Mouse (Mus musculus): Measurements from ENCODE around the gene Gsdma.

The Gsdma gene

DNA sequence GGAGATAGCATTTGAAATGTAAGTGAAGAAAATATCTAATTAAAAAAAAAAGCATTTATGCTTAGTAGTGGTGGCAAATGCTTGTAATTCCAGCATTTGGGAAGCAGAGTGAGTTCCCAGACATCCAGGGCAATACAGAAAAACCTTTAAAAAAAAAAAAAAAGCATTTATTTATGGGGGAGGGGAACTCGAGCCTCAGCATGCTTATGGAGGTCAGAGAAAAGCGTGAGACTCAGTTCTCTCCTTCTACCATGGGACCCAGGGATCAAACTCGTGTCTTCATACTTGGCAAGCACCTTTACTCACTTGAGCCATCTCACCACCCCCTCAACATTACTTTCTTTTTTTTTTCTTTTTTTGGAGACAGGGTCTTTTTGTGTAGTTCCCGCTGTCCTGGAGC is 17.0 kb downstream of the Gsdma start:
- no peak for DNase-seq

DNA sequence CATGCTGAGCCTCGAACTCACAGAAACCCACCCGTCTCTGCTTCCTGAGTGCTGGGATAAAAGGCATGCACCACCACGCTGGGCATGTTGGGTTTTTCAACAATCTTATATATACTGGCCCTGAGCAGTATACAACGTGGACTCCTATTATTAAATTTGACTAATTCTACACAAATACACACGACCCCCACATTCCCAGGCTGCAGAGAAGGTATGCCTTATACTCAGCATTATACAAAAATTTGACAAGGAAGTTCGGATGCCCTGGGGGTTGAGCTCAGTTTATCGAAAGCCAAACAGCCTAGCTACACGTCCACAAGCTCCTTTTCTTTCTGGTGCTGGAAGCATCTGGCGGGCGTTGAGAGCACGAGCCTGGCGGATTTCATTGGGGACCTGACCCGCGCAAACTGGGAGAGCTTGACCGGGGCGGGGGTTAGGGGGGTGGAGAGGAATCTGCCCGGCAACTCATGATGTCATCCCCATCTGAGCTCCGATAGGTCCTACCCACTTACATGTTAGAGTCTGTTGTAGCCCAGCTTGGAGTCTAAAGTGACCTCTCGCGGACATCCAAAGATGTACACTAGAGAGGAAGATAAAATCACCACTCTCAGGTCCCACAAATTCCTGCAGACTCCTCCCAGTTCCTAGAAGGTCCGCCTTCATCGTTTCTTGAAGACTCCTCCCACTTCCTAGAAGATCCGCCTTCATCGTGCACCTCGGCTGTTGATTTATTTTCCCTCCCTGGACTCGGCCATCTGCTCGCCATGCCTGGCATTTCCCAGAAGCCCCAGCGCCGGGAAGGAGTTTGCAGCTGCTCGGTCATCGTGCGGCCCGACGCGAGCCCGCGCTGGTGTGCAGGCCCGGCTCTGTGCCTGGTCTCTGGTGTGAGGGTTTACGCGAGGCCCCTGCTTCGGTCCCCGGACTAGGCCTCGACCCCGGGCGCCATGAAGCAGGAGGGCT is 17.9 kb downstream of the Gsdma start, which contains the start of gene Psmd3:
Gene Psmd3 (plus strand): TSS at position 769 of the 960 bp plus-strand sequence.
- peak; percentile 90 to 93 for DNase-seq

DNA sequence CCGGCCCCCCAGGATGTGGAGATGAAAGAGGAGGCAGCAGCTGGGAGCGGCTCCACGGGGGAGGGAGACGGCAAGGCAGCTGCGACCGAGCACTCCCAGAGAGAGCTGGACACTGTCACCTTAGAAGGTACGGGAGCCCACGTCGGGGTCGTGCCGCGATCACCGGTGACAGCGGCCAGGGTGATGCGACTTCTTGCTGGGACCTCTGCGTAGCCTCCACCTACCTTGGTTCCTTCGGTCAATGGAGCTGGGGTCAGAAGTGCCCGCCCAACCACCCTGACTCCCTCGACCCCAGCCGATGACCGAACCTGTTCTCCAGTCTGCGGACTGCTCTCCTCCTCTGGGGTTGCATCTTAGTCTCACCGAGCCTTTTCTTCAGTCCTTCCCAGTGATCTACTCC is 18.7 kb downstream of the Gsdma start:
- DNase-seq, result no peak

DNA sequence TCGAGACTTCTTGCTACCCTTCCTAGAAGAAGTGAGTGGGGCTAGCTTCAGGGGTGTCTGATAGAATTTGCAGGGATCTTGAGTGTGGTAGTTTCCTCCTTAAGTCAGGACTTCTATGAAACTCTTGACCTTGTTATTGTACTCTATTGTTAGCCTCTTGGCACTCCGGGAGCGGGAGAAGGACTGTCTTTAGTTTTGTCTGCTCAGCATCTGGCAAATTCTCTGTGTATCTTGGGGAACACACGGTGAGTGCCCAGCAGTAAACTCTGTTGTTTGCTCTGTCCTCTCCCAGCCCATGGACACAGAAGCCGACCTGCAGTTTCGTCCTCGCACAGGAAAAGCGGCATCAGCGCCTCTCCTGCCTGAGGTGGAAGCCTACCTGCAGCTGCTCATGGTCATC is 21.5 kb downstream of the Gsdma start:
- DNase-seq, result no peak

DNA sequence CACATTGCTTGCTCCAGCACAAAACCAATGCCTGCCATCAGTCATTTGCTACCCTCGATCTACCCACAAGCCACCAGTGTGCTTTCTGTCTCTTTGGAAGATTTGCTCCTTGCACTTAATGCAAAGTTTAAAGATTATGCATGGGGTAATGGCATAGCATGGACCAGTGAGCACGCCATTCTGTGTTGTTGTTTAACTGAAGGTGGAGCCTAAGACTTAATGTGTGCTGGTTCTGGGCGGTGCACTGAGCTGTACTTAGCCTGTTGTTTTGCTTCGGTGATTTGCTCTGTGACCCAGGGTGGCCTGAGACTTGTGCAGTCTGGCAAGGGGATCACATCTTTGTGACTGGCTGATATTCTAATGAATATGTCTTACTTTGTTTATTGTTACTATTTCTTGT is 22.8 kb downstream of the Gsdma start:
- DNase-seq, result no peak

DNA sequence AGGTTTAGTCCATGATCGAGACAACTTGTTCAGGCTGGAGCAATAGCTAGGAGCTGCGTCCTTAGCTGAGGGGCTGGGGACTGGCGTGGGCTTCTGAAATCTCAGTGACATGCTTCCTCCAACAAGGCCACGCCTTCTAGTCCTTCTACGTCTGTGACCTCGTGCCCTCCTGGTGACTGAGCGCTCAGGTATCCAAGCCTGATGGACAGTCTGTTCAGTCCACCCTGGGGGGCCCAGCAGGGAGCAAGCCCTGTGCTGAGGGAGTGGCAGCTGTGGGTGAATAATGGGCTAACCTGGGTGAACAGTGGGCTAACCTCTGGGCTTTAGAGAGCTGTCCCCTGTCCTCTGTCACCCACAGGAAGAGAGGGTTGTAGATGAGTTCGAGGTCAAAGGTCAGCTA is 23.9 kb downstream of the Gsdma start:
- DNase-seq, result no peak

DNA sequence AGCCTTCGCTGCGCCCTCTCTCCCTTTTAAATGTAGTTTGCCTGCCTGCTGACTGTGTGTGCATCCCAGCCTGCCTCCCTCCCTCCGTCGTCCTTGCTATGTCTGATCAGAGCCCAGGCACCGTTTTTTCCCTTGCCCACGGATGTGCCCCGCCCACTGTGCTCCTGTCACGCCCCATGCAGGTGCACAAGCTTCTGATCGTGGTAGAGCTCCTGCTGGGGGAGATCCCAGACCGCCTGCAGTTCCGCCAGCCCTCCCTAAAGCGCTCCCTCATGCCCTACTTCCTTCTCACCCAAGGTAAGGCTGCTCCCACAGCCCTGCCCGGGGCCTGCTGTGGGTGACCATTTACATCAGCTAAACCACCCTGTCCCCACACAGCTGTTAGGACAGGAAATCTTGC is 29.1 kb downstream of the Gsdma start:
- peak; percentile 81 for DNase-seq

DNA sequence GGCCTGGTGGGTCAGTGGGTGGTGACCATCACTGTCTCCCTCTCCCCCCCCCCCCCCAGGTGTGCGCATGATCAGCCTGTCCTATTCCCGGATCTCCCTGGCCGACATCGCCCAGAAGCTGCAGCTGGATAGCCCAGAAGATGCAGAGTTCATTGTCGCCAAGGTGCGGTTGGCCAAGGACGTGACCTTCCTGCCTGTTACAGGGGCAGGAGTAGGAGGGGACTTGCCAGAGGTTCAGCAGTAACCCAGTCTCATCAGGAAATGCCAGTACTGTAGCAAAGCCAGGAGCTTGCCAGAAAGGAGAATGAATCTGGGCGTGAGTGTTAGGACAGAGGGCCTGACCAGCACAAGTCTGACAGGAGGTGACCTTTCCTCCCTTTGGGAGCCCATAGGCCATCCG is 29.6 kb downstream of the Gsdma start:
- no peak for DNase-seq

DNA sequence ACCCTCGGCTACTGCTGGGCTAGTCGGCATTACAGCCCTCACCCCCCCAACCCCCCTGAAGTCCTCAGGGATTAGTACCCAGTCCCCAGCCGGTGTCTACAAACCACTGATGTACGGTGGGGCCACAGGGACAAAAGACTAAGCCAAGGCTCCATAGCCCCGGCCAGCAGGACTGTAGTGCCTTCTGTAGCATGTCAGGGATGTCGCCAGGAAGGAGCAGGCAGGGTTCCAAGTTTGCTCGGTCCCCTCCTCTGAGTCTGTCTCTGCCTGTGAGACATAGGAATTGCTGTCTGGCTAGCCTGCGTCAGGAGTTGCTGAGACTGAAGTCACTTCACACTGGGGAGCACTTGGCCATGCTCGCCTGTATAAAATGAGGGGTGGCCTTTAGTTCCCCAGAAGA is 30.1 kb downstream of the Gsdma start:
- no peak for DNase-seq

DNA sequence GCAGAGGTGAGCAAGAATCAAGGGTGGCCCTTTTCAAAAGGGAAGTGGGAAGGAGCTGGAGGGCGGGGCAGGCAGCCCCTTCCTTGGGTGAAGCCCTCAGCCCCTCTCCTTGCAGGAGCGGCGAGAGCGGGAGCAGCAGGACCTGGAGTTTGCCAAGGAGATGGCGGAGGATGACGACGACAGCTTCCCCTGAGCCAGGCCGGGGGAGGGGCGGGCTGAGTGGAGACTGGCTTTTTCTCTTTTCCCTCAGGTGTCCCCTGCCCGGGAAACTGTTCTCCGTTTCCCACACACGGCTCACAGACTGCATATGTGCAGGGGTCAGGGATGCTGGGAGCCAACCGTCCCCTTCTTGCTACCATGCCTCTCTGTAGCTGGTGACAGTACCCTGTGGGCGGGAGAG is 31.3 kb downstream of the Gsdma start:
- no peak for DNase-seq

DNA sequence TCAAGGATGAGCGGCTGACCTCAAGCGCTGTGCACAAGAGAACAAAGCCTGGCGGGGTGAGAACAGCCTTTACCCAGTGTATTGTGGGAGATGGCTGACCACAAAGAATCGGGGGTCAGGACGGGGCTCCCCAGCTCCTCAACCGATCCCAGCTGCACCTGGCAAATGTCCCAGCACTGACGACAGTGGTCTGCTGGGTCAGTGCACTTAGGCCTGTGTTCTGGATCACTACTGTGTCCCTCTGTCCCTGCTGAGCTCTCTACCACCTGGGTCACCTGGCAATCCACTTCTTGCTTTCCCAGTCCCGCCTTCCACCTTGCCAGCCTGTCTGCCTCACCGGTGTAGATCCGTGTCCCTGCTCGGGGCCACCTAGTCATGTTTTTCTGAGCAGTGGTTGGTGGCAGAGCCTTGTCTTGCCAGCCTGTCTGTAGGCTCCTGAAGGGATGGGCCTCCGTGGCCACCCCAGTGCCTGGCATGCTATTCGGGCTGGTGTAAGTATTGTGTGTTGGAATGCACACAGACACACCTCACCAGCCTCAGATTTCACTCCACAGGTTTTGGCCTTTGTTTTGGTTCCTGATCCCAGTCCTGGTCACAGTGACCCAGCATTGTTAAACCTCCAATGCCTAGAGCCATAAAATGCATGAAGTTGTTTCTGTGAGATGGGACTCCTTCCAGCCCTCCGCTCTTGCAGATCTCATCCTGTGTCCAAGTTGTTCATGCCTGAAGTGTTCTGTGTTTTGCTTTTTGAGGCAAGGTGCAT is 32.5 kb downstream of the Gsdma start:
- no peak for DNase-seq

DNA sequence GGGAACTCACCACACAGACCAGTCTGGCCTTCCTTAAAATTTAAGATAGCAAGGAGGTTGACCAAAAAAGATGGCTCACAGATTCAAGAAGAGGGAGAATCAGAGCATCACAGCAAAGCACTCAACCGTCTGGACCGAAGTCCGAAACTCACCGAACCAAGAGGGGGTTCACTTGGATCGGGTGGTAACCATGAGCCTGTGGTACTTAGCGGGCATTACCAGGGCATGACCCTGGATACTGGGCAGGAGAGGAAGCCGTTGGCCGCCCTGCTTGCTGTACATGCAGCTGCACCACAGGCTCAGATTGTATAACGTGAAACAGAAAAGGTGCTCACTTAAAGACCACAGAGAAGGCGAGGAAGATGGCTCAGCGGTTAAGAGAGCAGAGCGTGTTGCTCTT is 33.1 kb downstream of the Gsdma start:
- no peak for DNase-seq

DNA sequence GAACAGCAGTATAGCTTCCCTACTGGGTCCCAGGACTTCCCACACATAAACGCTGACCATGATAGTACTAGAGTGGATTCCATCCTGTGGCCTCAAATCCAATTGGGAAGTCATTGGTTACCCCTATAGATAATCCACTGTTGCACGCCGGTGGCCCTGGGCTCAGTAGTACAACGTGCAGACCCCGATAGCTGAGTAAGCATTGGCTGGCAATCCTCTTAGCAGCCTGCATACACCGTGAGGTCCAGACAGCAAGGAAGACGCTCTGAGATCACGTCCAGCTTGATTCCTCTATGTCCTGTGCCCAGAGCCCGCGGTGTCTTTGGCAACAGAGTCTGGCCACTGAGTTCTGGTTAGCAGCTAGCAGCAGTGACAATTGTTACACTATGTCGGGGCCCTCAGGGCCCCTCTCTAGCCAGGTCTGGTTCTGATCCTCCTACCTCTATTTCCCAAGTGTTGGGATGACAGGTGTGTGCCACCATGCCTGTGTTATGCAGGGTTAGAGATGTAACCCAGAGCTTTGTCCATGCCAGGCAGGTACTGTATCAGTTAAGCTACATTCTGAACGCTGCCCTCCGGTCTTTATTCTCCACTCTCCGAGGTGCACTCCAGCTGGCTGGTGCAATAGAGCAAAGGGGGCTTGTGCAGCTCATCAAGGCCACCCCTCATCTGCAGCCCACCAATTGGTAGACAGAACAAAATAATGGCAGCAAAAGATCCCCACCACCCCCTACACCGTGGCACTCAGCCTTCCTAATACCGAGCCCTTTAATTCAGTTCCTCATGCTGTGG is 34.9 kb downstream of the Gsdma start:
- DNase-seq, result no peak

DNA sequence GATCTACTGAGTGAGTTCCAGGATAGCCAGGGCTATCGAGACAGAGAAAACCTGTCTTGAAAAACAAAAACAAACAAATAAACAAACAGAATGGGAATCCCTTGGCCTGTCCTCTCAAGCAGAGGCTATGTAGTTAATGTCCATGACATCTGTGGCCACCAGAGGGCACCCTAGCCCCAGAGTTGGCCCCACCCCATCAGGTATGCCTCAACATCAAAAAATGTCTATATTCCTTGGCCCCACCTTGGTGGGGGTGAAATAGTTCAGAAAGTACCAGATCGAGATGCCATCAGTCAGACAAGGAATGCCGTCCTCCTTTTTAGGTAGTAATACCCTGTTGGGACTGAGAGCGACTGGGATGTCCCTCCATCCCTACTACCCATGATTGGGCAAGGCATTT is 35.8 kb downstream of the Gsdma start:
- DNase-seq, result peak; percentile 38 to 47

DNA sequence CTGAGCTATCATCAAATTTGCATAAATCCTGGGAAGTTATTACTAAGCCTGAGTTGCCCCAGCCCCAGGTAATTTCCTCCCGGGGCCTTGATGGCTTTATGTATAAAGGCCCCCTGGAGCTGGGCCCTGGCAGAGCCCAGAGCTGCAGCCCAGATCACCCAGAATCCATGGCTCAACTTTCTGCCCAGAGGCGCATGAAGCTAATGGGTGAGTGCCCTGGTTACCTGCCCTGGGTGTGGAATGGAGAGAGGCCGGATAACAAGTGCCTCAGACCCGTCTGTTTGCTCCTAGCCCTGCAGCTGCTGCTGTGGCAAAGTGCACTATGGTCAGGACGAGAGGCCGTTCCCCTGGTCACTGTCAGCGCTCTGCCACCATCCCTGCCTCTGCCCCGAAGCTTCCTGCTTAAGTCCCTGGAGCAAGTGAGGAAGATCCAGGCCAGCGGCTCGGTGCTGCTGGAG is 37.1 kb downstream of the Gsdma start, which contains the start of gene Csf3:
Gene Csf3 (plus strand): TSS at position 51 of the 458 bp plus-strand sequence.
- DNase-seq, result no peak

DNA sequence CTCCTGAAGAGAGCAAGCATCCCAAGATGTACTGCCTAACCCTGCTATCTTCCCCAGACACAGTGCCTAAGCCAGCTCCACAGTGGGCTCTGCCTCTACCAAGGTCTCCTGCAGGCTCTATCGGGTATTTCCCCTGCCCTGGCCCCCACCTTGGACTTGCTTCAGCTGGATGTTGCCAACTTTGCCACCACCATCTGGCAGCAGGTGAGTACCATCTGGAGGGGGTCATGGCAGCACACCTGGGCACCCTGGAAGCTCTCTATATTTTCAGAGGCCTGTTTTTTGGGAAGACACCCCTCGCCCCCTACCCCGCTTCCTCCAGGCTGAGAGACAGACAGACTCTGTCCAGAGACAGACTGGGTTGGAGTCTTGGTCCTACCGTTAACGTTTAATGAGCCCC is 38.2 kb downstream of the Gsdma start:
- DNase-seq, result no peak

DNA sequence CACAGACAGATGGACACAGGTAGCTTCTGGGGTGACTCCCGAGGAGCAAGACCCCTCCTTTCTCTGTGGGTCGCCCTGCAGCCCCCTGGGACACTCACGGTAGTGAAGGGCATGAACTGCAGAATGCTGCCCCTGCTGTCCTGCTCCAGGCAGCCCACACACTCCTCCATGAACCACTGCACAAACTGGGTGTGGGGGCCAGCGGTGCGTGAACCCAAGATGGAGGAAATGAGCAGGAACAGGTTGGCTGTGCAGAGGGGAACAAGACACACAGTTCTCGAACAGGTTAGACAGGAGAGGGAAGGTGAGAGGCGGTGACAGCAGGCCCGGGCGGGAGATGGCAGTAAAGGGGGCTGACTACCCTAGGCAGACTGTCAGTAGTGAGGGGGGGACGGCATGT is 40.9 kb downstream of the Gsdma start:
- DNase-seq, result no peak

DNA sequence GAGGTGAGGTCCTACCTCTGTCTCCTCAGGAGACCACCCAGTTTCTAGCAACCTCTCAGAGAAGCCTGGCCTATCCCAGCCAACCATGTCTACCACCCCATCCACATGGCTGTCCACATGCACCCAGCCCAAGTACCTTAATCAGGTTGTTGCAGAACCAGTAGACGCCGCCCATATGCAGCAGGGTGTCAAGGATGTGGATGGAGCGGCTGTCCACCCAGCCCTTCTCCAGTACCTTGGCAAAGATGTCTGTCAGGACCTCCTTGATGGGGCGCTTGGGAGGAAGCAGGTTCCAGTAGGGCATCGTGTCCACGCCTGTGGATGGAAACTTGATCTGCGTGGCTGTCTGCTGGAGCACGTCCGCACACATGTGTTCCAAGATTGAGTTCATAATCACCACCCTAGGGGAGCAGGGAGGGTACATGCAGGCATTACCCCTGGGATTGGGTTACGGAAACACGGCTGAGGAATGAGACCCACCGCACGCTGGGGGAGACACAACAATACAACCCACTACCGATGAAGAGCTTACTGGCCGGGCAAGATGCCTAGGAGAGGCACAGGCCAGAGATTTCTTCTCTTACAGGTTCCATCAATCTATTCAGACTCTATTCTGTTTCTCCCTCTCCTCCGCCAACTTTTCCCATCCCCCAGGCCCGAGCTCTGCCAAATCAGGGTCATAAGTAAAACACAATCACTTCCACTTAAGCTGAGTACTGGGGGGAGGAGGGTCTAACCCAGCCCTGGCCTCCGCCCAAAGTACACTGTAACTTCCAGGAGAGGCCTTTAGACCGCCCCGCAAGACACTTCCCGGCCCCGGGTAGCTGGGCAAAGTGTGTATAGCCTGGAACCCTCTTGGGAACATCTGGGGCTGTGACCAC is 43.5 kb downstream of the Gsdma start:
- DNase-seq, result no peak

DNA sequence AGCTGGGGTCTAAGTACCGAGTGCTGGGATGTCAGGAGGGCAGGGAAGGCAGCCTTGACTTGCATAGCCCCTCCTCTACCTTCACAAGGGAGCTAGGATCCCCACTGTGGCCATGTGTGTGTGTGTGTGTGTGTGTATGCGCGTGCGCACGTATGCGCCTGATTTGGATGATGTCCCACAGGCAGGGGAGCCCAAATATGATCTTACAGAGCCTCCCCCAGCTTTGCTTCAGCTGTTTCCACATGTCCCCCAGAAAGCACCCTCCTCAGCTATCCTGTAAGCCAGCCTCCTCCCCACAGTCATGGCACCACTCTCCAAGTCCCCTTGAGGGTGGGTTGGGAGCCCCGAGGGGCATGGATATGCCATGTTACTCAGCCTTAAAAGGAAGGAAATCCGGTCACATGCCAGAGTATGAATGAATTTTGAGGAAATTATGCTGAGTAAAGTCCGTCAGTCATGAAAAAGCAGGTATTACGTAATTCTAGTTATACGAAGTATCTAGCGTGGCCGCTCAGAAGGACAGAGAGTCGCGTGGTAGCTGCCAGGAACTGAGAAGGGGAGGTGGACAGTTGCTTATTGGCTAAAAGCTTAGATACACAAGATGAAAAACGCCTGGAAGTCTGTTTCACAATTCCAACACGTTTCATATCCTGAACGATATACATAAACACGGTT is 44.3 kb downstream of the Gsdma start:
- no peak for DNase-seq

DNA sequence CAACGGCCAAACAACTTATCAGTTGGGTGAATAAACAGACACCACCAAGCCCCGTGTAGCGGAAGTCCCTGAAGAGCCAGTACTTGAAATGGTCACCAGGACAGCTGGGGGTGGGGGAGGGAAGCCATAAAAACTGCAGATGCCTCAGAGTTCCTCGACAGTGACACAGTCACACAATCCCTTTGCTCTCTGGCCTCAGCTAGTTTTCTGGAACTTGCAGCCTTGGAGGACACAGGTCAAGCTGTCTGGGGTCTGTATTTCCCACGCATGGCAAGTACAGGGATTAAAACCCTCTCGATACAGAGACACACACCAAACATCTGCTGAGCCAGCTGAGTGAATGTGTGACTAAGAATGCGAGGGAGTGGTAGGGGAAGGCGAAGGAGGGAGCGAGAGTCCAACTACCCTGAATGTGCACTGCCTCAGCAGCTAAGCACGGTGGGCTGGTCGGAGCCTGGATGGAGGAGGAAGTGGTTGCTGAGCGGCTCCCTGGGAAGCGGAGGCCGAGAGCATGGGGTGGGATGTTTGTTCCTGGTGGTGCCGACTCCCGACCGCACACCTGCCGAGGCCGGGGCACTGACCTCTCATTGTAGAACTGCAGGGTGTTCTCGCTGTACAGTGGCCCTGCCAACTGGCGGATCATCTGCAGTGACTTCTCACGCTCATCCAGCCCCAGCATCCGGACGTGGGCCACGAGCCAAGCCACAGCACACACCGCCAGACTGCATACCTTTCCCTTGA is 45.0 kb downstream of the Gsdma start:
- no peak for DNase-seq

Measured in thymus, adult 18-20 months (tissue).